In genomic region chr3:103968701-103969100, GRCm38 (mm10) we compare ENCODE assay signal across 8 mouse cellular contexts. TPM values are rescaled to one million over a fixed set of nuclear protein-coding genes. Genes with fewer than 3 reads are reported as not detected.
DNase-seq lines count a peak whose midpoint lies in the region; ATAC-seq and TF ChIP-seq lines count a peak whose summit lies in the region.

No protein-coding gene starts in this region.

- ATAC-seq in cerebellum, adult (ENCODE audit: insufficient number of reproducible peaks, low FRiP score, low TSS enrichment) = peak; percentile 58; the same call in 1 of the 2 replicates
- ATAC-seq in heart, embryonic 14.5 days (ENCODE audit: insufficient number of reproducible peaks, insufficient read depth, low FRiP score, low read depth) = peak; percentile 66
- peak; percentile 90 for ATAC-seq in neural tube, embryonic 13.5 days (ENCODE audit: low read depth)

- H3K4me2 ChIP-seq in heart, embryonic 14.5 days (ENCODE audit: low read length) = peak overlapping the region; percentile 74
- H3K4me2 ChIP-seq in neural tube, embryonic 13.5 days = peak overlapping the region; percentile 81

- intact Hi-C loops in left cerebral cortex, postnatal 14 days (cut with DNase I) = loop anchor here (2.0 kb wide), 1 partner anchor 54 kb away; the partner anchor contains the start of gene Rsbn1

- WGBS in thymus, adult 2 months = 2% methylated on average over 24 of the region's 24 CpGs
- WGBS in heart, embryonic 14.5 days = under 1% methylated on average over 24 of the region's 24 CpGs
- WGBS in neural tube, embryonic 13.5 days = under 1% methylated on average over 24 of the region's 24 CpGs

- no peak for DNase-seq in cerebellum, adult 9-11 months
- peak; percentile 38 for DNase-seq in thymus, adult 2 months
- DNase-seq in thymus, postnatal 36 days = no peak
- peak; percentile 60 to 67 for DNase-seq in left cerebral cortex, postnatal 14 days (ENCODE audit: low spot score in 2 of 2)
- no peak for DNase-seq in adrenal gland, adult 2 months

- no peak for TF ChIP-seq CTCF in thymus, adult 2 months (IDR thresholded peaks at IDR 0.05; ENCODE audit: borderline replicate concordance, control insufficient read depth, extremely low read depth, insufficient read depth, low read length, poor library complexity)

- H3K27ac ChIP-seq in thymus, adult 2 months (ENCODE audit: control insufficient read depth, insufficient read depth, low read length) = no peak overlapping the region
- peak overlapping the region; percentile 92 to 98 for H3K27ac ChIP-seq in heart, embryonic 14.5 days (replicated peaks in 1 of 2; ENCODE audit: control insufficient read depth in 1 of 2, insufficient read depth in 1 of 2, low read depth in 2 of 2, low read length in 2 of 2)
- peak overlapping the region; percentile 98 for H3K27ac ChIP-seq in neural tube, embryonic 13.5 days (replicated peaks)

- peaks cover 12% of the 10 kb centered on the region for H3K36me3 ChIP-seq in thymus, adult 2 months (ENCODE audit: control insufficient read depth, insufficient read depth, low read length)
- peaks cover 42% of the 10 kb centered on the region for H3K36me3 ChIP-seq in heart, embryonic 14.5 days (ENCODE audit: control insufficient read depth, insufficient read depth, low read length)
- H3K36me3 ChIP-seq in neural tube, embryonic 13.5 days = peaks cover 28% of the 10 kb centered on the region

- no peaks in the 10 kb centered on the region for H3K27me3 ChIP-seq in thymus, adult 2 months (ENCODE audit: control insufficient read depth, insufficient read depth, low read length)
- H3K27me3 ChIP-seq in heart, embryonic 14.5 days (ENCODE audit: control insufficient read depth, insufficient read depth, low read length) = no peaks in the 10 kb centered on the region
- no peaks in the 10 kb centered on the region for H3K27me3 ChIP-seq in neural tube, embryonic 13.5 days

- no peaks in the 10 kb centered on the region for H3K9me3 ChIP-seq in heart, embryonic 14.5 days (ENCODE audit: control insufficient read depth, low read length)
- H3K9me3 ChIP-seq in neural tube, embryonic 13.5 days = no peaks in the 10 kb centered on the region

- H3K4me3 ChIP-seq in thymus, adult 2 months (ENCODE audit: control insufficient read depth, insufficient read depth, low read length) = peak overlapping the region; percentile 92
- H3K4me3 ChIP-seq in heart, embryonic 14.5 days (ENCODE audit: control insufficient read depth in 1 of 2, insufficient read depth in 1 of 2, low read depth in 1 of 2, low read length in 2 of 2) = peak overlapping the region; percentile 77 to 87
- H3K4me3 ChIP-seq in neural tube, embryonic 13.5 days = peak overlapping the region; percentile 87

- H3K4me1 ChIP-seq in thymus, adult 2 months (replicated peaks; ENCODE audit: control insufficient read depth, insufficient read depth, low read length) = no peaks in the 10 kb centered on the region; the same call in 1 of the 2 replicates
- peaks cover 0 to 15% of the 10 kb centered on the region in 2 experiments; a peak in 2 of 4 replicates for H3K4me1 ChIP-seq in heart, embryonic 14.5 days (ENCODE audit: control insufficient read depth in 2 of 2, insufficient read depth in 2 of 2, low read length in 2 of 2)
- H3K4me1 ChIP-seq in neural tube, embryonic 13.5 days (replicated peaks) = peaks cover 31% of the 10 kb centered on the region

- no peak for TF ChIP-seq POLR2A in thymus, adult 2 months (IDR thresholded peaks at IDR 0.05; ENCODE audit: control insufficient read depth, extremely low read depth, insufficient read depth, low read length, poor library complexity)

- H3K9ac ChIP-seq in heart, embryonic 14.5 days (ENCODE audit: low read length) = peak overlapping the region; percentile 80
- peak overlapping the region; percentile 97 for H3K9ac ChIP-seq in neural tube, embryonic 13.5 days

RNA-seq across cellular contexts. Expression of gene Phtf1, which starts 0.8 kb away (rescaled TPM):
- polyA plus RNA-seq in thymus, adult 2 months (2012; rRNA removed) = 16.9 and 20.7 TPM in 2 replicates
- 16.5 and 17.6 TPM in 2 replicates for polyA plus RNA-seq in heart, embryonic 14.5 days (2014; fragmentation: Nextera tagmentation; extraction: Ambion mirVana)
- total RNA-seq in left cerebral cortex, postnatal 14 days (2021) = 10 to 100 TPM; 45.5 to 46.2 TPM
- 28.6 and 30.4 TPM in 2 replicates for polyA plus RNA-seq in neural tube, embryonic 13.5 days (2015; fragmentation: Nextera tagmentation; extraction: Ambion mirVana)
- total RNA-seq in adrenal gland, adult 2 months (2021) = 10 to 100 TPM; 14.4 to 21.2 TPM
- 12.4 and 13.9 TPM in 2 replicates for polyA plus RNA-seq in adrenal gland, adult 2 months (2012; rRNA removed)

RNA-seq across cellular contexts. Expression of gene Rsbn1, which starts 54.8 kb away (rescaled TPM):
- 10.9 and 12.9 TPM in 2 replicates for polyA plus RNA-seq in thymus, adult 2 months (2012; rRNA removed)
- polyA plus RNA-seq in heart, embryonic 14.5 days (2014; fragmentation: Nextera tagmentation; extraction: Ambion mirVana) = 6.8 and 7.0 TPM in 2 replicates
- total RNA-seq in left cerebral cortex, postnatal 14 days (2021) = 10 to 100 TPM; 18.0 to 18.4 TPM
- 19.4 and 19.8 TPM in 2 replicates for polyA plus RNA-seq in neural tube, embryonic 13.5 days (2015; fragmentation: Nextera tagmentation; extraction: Ambion mirVana)
- 10 to 100 TPM; 14.6 to 18.3 TPM for total RNA-seq in adrenal gland, adult 2 months (2021)
- polyA plus RNA-seq in adrenal gland, adult 2 months (2012; rRNA removed) = 5.1 and 6.3 TPM in 2 replicates

Comparison
In these comparisons a context has a peak if more than half of its experiments do, and no peak if none do; other contexts are left out.
1. DNase-seq: peak in thymus, adult 2 months (single experiment) and left cerebral cortex, postnatal 14 days (2 of 2); none in cerebellum, adult 9-11 months (single experiment), thymus, postnatal 36 days (0 of 2) and adrenal gland, adult 2 months (single experiment).
2. Peak in every context shown above with its lines, with median percentiles within 50 percentile points of each other: ATAC-seq and H3K4me3 ChIP-seq.